Mouse (Mus musculus) ES-Bruce4 (cell line): ENCODE measurements at regions not wholly inside any gene's neighbourhood (a gene's known extent, or its start where the extent isn't known, plus 50 kb on each side); places are given as distances from the start of the nearest gene placed in this dataset.

Experiments
- H3K27ac ChIP-seq: 2 replicates; pipeline ENCODE4 v1.5.1; 2012; ENCODE audit warnings: low read length, inconsistent platforms; ENCODE audit not compliant: insufficient read depth
- H3K27me3 ChIP-seq: 2 replicates; pipeline ENCODE4 v1.6.1; 2012; ENCODE audit warnings: mild to moderate bottlenecking, low read length, inconsistent platforms; ENCODE audit not compliant: control insufficient read depth, poor library complexity, insufficient read depth, severe bottlenecking
- H3K36me3 ChIP-seq: 2 replicates; pipeline ENCODE4 v1.6.1; 2012; ENCODE audit warnings: inconsistent platforms, mild to moderate bottlenecking, low read length, moderate library complexity; ENCODE audit not compliant: control insufficient read depth, poor library complexity, insufficient read depth, severe bottlenecking
- H3K4me1 ChIP-seq: one replicate; pipeline ENCODE4 v1.8.1; 2011; ENCODE audit warnings: low read length; ENCODE audit not compliant: control insufficient read depth, insufficient read depth
- H3K4me3 ChIP-seq: 2 replicates; pipeline ENCODE4 v1.5.1; 2011; ENCODE audit warnings: low read depth, mild to moderate bottlenecking, low read length
- H3K9ac ChIP-seq: 2 replicates; pipeline ENCODE4 v1.6.1; 2012; ENCODE audit warnings: low read depth, mild to moderate bottlenecking, inconsistent platforms; ENCODE audit not compliant: poor library complexity, severe bottlenecking
- H3K9me3 ChIP-seq: replicated peaks from 2 replicates; pipeline ENCODE4 v1.6.1; 2012; ENCODE audit warnings: mild to moderate bottlenecking, low read length, inconsistent platforms; ENCODE audit not compliant: control insufficient read depth, poor library complexity, insufficient read depth, severe bottlenecking
- CTCF ChIP-seq: IDR thresholded peaks from one replicate; pipeline ENCODE4 v1.8.1; 2011; ENCODE audit warnings: low read depth, low read length
- EP300 ChIP-seq: IDR thresholded peaks from 2 replicates; pipeline ENCODE4 v1.6.1; 2011; ENCODE audit warnings: low read depth, low read length; ENCODE audit not compliant: insufficient read depth
- POLR2A ChIP-seq: IDR thresholded peaks from one replicate; pipeline ENCODE4 v1.8.1; 2011; ENCODE audit warnings: low read length; ENCODE audit not compliant: insufficient read depth

- H3K9me3 ChIP-seq, result no peaks in the 10 kb centered on the region; the same call in 1 of the 2 replicates
- H3K9ac ChIP-seq, result no peak overlapping the region
- H3K4me3 ChIP-seq, result no peak overlapping the region
- TF ChIP-seq POLR2A (no peak), CTCF (no peak), EP300 (no peak)
- H3K27ac ChIP-seq, result no peak overlapping the region
- H3K4me1 ChIP-seq, result no peaks in the 10 kb centered on the region
- no peaks in the 10 kb centered on the region for H3K27me3 ChIP-seq
- H3K36me3 ChIP-seq, result no peaks in the 10 kb centered on the region
These were observed 641.2 kb downstream of the Cetn3 start for GRCm38 (mm10) chr13:82423911-82424654.

- H3K27me3 ChIP-seq, result no peaks in the 10 kb centered on the region
- H3K4me3 ChIP-seq, result no peak overlapping the region
- H3K9ac ChIP-seq, result no peak overlapping the region
- no peaks in the 10 kb centered on the region for H3K4me1 ChIP-seq
- H3K36me3 ChIP-seq, result no peaks in the 10 kb centered on the region
- no peak overlapping the region for H3K27ac ChIP-seq
- no peaks in the 10 kb centered on the region; the same call in 1 of the 2 replicates for H3K9me3 ChIP-seq
- TF ChIP-seq EP300, result no peak
- TF ChIP-seq CTCF, result no peak
- TF ChIP-seq POLR2A, result no peak
These were observed 642.0 kb downstream of the Cetn3 start for GRCm38 (mm10) chr13:82424732-82425341.

GRCm38 (mm10) chr13:82432411-82432810 lies 649.5 kb downstream of the Cetn3 start:
- TF ChIP-seq EP300 (no peak), CTCF (no peak), POLR2A (no peak)
- H3K9ac ChIP-seq, result no peak overlapping the region
- H3K4me3 ChIP-seq, result no peak overlapping the region
- no peaks in the 10 kb centered on the region; the same call in 1 of the 2 replicates for H3K9me3 ChIP-seq
- no peak overlapping the region for H3K27ac ChIP-seq
- no peaks in the 10 kb centered on the region for H3K4me1 ChIP-seq
- no peaks in the 10 kb centered on the region for H3K27me3 ChIP-seq
- H3K36me3 ChIP-seq, result no peaks in the 10 kb centered on the region

GRCm38 (mm10) chr13:82439294-82439693 lies 656.4 kb downstream of the Cetn3 start:
- TF ChIP-seq CTCF (no peak), POLR2A (no peak), EP300 (no peak)

GRCm38 (mm10) chr13:82453650-82454049 lies 670.8 kb downstream of the Cetn3 start:
- no peaks in the 10 kb centered on the region for H3K27me3 ChIP-seq
- H3K9me3 ChIP-seq, result no peaks in the 10 kb centered on the region
- TF ChIP-seq EP300, result no peak
- no peak for TF ChIP-seq POLR2A
- no peak for TF ChIP-seq CTCF
- no peak overlapping the region for H3K4me3 ChIP-seq
- no peak overlapping the region for H3K9ac ChIP-seq
- H3K36me3 ChIP-seq, result no peaks in the 10 kb centered on the region
- H3K27ac ChIP-seq, result no peak overlapping the region
- H3K4me1 ChIP-seq, result no peaks in the 10 kb centered on the region

More at GRCm38 (mm10) chr13:82439294-82439693, 656.4 kb downstream of the Cetn3 start:
- H3K4me3 ChIP-seq, result no peak overlapping the region
- H3K4me1 ChIP-seq, result no peaks in the 10 kb centered on the region
- no peaks in the 10 kb centered on the region for H3K27me3 ChIP-seq
- no peak overlapping the region for H3K9ac ChIP-seq
- no peaks in the 10 kb centered on the region for H3K9me3 ChIP-seq
- no peak overlapping the region for H3K27ac ChIP-seq
- H3K36me3 ChIP-seq, result no peaks in the 10 kb centered on the region
